Mouse (Mus musculus): ENCODE data around the gene Lyzl6. TPM values are rescaled to one million over a fixed set of nuclear protein-coding genes. Genes with fewer than 3 reads are reported as not detected.
A peak's percentile ranks its signal among the peaks of the same experiment; 100 is the strongest.

Lyzl6 gene
- total RNA-seq (2021): not detected
- long read RNA-seq, experiment 1: 0 reads
- long read RNA-seq, experiment 2, partial matches to known transcripts: 0 of 2 reads
- long read RNA-seq, experiment 2, other reads (novel, unspliced or antisense): 2 of 2 reads

DNA sequence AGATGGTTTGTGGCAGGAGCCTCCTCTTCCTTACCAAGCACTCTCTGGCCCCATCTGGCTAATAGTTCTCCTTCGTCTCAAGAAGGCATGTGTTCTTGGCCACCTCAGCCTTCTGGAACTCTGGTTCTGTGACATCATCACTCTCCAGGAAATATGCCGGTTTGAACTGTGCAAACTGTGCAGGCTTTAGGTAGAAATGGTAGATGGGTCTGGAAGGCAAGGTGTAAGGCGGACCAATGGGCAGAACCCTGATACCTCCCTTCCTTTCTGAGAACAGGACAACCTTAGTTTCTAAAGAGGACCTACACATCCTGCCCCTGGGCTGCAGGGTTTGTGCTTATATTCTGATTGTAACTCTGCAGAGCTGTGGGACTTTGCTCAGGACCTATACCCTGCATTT is at the start of gene Lyzl6:
Gene Lyzl6, minus strand, starts transcription at position 101 of the 400 bp plus-strand sequence.
- DNase-seq (ENCODE audit: low spot score in 2 of 2): no peak

DNA sequence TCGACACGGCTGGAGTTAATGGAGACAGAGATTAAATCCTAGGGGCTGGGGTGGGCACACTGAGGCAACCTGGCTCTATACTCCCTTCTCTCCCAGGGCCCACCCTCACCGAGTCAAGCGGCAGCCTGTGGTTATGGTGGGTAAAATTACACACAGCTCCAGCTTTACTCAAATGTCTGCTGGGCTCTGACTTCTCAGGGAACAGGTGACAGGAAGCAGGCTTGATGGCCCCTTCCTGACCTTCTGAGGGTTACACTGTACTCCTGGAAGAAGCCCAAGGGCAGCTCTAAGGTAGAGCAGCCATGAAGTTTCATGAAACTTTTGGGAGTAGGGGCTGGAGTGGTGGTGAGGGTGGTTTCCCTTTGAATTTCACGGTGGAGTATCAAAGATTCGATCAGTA is 48.0 kb upstream of the Lyzl6 start:
- DNase-seq (ENCODE audit: low spot score in 2 of 2): no peak

DNA sequence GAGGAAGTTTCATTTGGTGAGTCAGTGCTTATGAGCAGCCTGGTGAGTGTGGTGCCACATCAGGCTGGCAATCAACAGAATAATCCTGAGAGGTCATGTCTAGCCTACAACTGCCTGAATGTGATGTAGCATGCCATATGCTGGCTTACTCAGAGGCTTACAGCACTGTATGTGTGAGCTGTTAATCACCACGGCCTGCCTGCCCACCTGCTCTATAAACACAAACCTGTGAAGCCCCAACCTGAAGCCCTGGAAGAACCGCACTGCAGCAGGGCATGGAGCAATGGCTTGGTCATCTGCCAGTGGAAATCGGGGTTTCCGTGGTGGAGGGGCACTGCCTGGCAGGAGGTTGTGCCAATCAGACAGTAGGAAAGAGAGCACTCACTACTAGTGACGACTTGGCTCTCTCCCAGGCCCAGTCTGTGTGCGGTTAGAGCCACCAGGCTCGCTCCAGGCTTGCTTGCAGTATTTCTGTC is 46.6 kb upstream of the Lyzl6 start:
- DNase-seq (ENCODE audit: low spot score in 2 of 2): peak; percentile 47

GRCm38 (mm10) chr11:103683667-103684334 is 45.1 kb upstream of the Lyzl6 start:
- no peak for DNase-seq (ENCODE audit: low spot score in 2 of 2)

DNA sequence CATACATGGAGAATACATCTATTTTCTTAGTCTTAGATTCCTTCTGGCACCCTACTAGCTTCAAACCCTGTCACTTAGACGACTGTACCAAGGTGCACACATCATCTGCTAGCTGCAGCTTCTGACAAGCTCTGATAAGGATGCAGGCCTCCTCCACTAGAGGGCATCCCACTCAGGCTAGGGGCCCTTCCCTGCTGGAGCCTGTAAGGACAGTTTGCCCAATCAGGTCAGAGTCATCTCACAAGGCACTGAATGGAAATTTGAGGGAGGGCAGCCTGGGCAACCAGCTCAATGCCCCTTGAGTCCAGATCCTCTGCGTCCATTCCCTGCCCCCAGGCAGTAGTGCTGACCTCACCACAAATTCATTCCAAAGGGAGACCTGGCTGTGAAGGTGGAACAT is 38.4 kb upstream of the Lyzl6 start:
- DNase-seq (ENCODE audit: low spot score in 2 of 2): peak; percentile 55 to 74

- DNase-seq (ENCODE audit: low spot score in 2 of 2): peak; percentile 82 to 83
These were observed 36.9 kb upstream of the Lyzl6 start for GRCm38 (mm10) chr11:103675556-103675955.

DNA sequence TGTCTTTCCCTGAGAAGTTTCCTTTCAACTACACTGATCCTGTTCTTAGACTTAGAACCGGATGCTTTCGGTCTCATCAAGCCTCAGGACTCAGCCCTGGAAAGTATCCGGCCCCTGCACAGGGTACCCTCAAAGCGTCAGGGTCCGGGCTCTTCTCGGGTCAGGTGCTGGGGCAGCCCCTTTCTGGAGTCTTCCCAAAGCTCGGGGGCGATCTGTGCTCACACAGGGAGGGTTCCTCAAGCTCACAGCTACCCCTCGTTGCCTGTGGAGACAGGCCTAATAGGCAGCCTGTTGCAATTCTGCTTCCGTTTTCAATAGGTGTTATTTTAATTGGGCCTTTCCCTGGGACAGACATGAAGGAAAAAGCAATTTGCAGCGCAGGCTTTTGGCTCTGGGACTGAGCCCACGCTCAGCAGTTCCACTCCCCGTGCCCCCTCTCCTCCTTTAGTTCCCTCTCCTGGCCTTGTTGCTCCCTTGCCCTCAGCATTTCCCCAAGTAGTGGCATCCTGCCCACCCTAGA is 28.3 kb upstream of the Lyzl6 start:
- DNase-seq (ENCODE audit: low spot score in 2 of 2): no peak

DNA sequence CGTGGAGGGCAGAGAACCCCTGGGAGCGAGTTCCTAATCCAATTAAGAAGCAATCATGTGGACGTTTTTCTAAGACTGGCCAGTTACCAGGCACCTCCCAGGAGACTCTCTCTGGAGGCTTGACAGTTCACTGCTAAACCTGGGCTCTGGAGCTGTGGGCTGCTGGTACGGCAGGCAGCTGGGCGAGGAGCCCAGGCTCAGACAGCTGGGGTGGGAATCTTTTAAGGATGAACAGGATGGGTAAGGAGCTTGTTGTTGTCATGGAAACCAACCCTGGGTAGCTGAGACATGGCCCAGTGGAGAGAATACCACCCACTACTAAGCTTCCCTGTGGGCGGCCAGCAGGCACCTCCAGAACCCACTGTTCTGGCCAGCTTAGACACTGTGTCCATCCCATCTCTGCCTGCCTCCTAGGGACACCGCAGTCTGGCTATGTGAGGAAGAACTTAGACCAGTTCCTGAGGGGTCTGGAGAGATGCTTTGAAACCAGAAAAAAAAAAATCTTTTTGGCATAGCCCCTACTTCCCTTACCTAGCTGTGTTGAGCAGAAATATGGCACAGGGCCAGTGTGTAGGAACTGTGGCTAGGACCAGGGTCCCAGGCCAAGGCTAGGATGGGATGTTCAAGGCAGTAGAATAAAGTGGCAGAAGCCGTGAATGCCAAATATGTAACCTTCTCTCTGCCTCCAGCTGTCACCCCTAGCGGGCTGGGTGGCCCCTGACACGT is 27.7 kb upstream of the Lyzl6 start:
- peak; percentile 82 to 89 for DNase-seq (ENCODE audit: low spot score in 2 of 2)

- no peak for DNase-seq (ENCODE audit: low spot score in 2 of 2)
These were observed 27.0 kb upstream of the Lyzl6 start for GRCm38 (mm10) chr11:103665695-103666094.

DNA sequence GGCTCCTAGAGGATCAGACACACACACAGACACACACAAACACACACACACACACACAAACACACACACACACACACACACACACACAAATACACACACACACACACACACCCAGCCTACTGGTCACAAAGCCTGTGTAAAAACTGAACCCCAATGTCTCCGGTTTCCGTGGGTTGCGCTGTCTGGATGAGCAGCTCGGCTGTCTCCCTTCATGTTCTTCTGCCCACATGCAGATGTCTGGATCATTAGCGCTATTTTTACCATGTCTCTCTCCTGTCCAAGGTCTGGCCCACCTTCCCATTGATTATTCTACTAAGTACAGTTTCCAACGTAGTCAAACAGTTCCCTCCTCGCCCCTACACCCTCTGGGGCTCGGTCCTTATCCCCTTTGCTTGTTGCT is 24.4 kb upstream of the Lyzl6 start:
- no peak for DNase-seq (ENCODE audit: low spot score in 2 of 2)

DNA sequence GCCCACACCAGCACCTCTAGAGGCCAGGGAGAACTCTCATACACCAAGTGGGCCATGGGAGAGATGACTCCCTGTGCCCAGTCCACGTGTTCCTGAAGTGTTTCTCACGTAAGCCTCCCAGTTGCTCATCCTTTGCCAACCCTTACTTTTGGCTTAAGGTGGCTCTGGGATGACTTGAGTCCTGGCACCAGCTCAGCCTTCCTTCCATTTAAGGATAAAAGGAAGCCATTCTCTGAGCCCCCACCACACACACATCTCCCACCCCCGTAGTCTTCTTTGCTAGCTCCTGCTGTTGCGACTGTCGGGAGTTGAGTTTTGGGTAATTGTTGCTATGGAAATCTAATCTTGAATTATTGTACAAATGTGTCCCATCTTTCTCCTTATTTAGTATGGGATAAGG is 23.9 kb upstream of the Lyzl6 start:
- DNase-seq (ENCODE audit: low spot score in 2 of 2): peak; percentile 79 to 82

GRCm38 (mm10) chr11:103661863-103662262 is 23.2 kb upstream of the Lyzl6 start:
- DNase-seq (ENCODE audit: low spot score in 2 of 2): peak; percentile 73 to 78

GRCm38 (mm10) chr11:103658189-103658588 is 19.5 kb upstream of the Lyzl6 start:
- no peak for DNase-seq (ENCODE audit: low spot score in 2 of 2)

- no peak for DNase-seq (ENCODE audit: low spot score in 2 of 2)
These were observed 17.8 kb upstream of the Lyzl6 start for GRCm38 (mm10) chr11:103656520-103656919.

GRCm38 (mm10) chr11:103653359-103653965 is 14.8 kb upstream of the Lyzl6 start:
- DNase-seq (ENCODE audit: low spot score in 2 of 2): peak; percentile 69 to 80

DNA sequence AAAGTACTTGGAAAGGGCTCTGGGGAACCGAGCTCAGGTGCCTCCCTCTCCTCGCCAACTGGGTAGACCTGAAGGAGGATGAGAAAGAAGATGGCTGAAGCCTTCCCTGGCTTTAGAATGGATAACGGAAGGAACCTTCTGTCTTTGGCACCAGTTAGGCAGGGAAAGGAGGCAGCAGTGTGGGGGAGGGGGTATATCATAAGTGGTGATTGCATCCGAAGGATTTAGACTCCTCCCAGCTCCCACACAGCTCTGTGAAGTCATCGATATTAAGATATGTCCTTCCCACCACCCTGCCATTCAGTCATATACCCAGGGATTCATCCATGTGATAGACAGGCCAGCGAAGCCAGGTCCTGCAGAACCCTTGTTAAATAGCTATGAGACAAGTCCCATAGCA is 12.7 kb upstream of the Lyzl6 start:
- DNase-seq (ENCODE audit: low spot score in 2 of 2): peak; percentile 45 to 58

- peak in 1 of 2 experiments; percentile 39 for DNase-seq (ENCODE audit: low spot score in 2 of 2)
These were observed 11.3 kb upstream of the Lyzl6 start for GRCm38 (mm10) chr11:103649983-103650493.

GRCm38 (mm10) chr11:103649301-103649982 is 10.8 kb upstream of the Lyzl6 start, which contains the start of gene Rprml:
Gene Rprml (plus strand): TSS chr11:103649570.
- peak; percentile 80 to 91 for DNase-seq (ENCODE audit: low spot score in 2 of 2)

GRCm38 (mm10) chr11:103648656-103649055 is 10.0 kb upstream of the Lyzl6 start:
- DNase-seq (ENCODE audit: low spot score in 2 of 2): no peak

DNA sequence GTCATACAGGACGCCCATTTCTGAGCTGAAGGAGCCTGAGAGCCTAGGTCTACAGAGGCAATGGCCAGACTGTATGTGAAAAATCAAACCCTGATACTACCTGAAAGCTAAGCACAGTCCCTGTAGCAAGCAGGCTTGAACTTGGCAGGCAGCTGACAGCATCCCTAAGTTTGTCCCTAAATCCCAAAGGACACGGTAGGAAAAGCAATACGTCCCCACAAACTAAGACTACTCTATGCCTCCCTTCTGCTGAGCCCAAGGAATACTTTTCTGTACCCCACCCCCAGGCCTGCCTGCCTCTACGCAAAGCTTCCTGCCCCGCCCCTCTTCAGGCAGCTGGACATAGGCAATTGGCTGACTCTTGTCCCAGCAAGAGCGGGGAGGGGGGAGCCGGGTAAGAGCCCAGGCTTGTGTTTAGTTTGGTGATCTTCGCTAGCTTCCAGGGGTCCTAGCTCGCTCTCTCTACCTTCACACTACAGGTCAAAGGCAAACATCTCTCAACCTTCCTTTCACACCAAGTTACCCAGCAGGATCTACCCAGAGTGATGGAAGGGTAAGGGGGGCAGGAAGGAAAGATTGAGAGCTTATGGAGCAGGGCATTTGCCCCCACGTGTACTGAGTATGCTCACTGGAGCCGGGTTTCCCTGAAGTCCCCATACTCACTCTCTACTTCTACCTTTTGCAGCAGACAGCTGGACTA is 9.4 kb upstream of the Lyzl6 start:
- no peak for DNase-seq (ENCODE audit: low spot score in 2 of 2)

All from left cerebral cortex, adult 18-20 months (tissue).